Mouse (Mus musculus): ENCODE measurements at regions not wholly inside any gene's neighbourhood (a gene's known extent, or its start where the extent isn't known, plus 50 kb on each side); places are given as distances from the start of the nearest gene placed in this dataset.

- DNase-seq (ENCODE audit: low read depth, low spot score) = no peak
Measured at GRCm38 (mm10) chr12:88530450-88531143, 170.2 kb downstream of the Adck1 start.

GRCm38 (mm10) chr12:88532261-88532973 is 172.1 kb downstream of the Adck1 start:
- DNase-seq (ENCODE audit: low read depth, low spot score) = peak; percentile 30

DNA sequence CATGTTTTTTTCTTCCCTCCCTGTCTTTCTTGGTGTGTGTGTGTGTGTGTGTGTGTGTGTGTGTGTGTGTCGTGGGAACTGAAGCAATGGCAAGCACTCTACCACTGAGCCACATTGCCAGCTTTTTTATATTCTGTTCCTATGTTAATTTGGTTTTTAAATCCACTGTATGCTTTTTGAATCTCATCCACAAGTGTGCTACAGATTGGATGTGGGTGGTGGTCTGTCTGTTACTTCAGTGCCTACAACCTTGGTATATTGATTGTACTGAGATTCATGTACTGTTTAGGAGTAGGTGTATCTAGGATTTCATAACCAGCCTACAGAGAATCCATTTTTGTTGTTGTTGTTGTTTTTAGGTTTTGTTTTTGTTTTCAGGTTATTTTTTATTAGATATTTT is 170.8 kb upstream of the Nrxn3 start:
- DNase-seq (ENCODE audit: low read depth, low spot score) = peak; percentile 53

GRCm38 (mm10) chr12:88555475-88555874 is 167.2 kb upstream of the Nrxn3 start:
- DNase-seq (ENCODE audit: low read depth, low spot score) = no peak

DNA sequence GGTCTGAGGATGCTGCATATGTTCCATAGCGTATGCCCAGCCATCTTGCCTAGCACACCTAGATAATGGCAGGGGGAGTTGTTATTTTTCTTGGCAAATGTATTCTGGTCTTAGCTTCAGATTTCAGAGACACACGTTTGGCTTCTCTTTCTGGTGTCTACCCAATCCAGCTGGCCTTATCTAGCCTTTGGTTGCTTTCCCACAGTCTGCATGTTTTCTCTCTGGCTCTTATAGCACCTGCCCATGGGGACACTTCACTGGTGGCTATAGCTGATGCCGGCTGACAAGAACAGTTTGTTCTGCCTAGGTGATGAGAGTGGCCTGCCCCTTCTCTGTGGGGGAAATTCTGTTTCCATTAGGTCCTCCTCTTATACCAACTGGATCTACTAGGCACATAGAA is 164.6 kb upstream of the Nrxn3 start:
- DNase-seq (ENCODE audit: low read depth, low spot score) = peak; percentile 3

DNA sequence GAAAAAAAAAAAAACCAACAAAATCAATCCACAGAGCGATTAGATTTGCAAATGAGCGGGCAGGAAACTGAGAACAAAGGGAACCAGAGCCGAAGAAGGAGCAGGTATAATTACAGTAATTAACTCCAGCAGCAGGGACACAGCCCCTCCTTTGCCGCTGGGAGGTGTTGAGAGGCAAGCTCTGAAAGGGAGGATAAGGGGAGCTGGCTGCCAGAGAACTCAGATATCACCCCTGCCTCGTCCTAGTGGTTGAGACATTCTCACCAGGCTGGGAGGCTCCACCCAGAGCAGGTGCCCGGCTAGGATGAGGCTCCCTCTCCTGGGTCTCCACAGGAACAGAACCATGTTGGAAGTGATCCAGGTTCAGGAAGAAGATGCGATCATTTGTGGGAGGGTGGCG is 142.7 kb upstream of the Nrxn3 start:
- DNase-seq (ENCODE audit: low read depth, low spot score) = peak; percentile 86

GRCm38 (mm10) chr12:88605939-88606338 is 116.7 kb upstream of the Nrxn3 start:
- DNase-seq (ENCODE audit: low read depth, low spot score) = no peak

- DNase-seq (ENCODE audit: low read depth, low spot score) = peak; percentile 60
Measured at GRCm38 (mm10) chr12:88620084-88620483, 102.6 kb upstream of the Nrxn3 start.

GRCm38 (mm10) chr12:88644281-88644680 is 78.4 kb upstream of the Nrxn3 start:
- no peak for DNase-seq (ENCODE audit: low read depth, low spot score)

DNA sequence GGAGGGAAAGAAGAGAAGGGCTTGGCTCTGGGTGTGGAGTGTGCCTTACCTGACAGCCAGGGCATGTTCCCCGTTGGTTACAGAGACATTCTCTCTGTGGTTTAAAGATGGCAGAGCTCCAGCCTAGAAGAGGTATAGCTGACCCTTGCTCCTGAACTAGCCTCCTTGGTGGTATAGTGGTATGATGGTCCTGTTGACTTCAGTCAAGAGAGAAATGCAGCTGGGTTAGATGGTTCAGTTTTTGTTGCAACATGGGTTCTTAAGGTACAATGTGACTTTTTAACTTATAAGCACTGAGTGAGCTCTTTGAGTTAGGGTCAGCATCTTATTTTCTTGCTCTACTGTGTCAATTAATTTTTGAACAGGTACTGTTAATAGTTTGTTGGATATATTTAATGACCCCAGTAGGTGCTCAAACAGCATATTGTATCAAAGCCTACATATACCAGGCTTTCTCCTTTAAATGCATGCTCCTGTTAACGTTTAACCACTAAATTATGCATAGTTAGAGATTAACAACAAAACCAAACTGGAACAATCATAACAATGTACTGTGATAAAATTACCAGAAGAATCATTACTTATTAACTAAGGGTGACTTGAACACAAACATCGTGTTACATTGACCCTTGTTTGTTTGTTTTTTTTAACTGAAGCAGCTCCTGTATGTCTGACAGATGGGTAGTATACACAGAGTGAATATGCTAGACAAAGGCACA is 70.5 kb upstream of the Nrxn3 start:
- no peak for DNase-seq (ENCODE audit: low read depth, low spot score)

All from brain, adult 2 months (tissue).